Mouse (Mus musculus): ENCODE results near the gene Lrrc17. TPM values are rescaled to one million over a fixed set of nuclear protein-coding genes. Genes with fewer than 3 reads are reported as not detected.

Lrrc17 gene
- polyA plus RNA-seq, 1 experiment from 2014 or later: 8.4 TPM

Other genes starting within 250 kb of the Lrrc17 start
- 4.4 and 4.6 TPM in 2 replicates for gene Fgl2, start 170.9 kb upstream of the Lrrc17 start, polyA plus RNA-seq (2015; fragmentation: Nextera tagmentation; extraction: Ambion mirVana)
- gene Ccdc146, start 118.9 kb upstream of the Lrrc17 start, polyA plus RNA-seq (2015; fragmentation: Nextera tagmentation; extraction: Ambion mirVana): 0.76 and 1.7 TPM in 2 replicates
- gene Fam185a, start 118.6 kb upstream of the Lrrc17 start, polyA plus RNA-seq (2015; fragmentation: Nextera tagmentation; extraction: Ambion mirVana): 6.1 and 6.2 TPM in 2 replicates
- 0.31 and 0.58 TPM in 2 replicates for gene Fbxl13, start 102.1 kb downstream of the Lrrc17 start, polyA plus RNA-seq (2015; fragmentation: Nextera tagmentation; extraction: Ambion mirVana)
- 63.1 and 68.4 TPM in 2 replicates for gene Armc10, start 102.3 kb downstream of the Lrrc17 start, polyA plus RNA-seq (2015; fragmentation: Nextera tagmentation; extraction: Ambion mirVana)
- 2.1 TPM in 2 replicates for gene Napepld, start 157.8 kb downstream of the Lrrc17 start, polyA plus RNA-seq (2015; fragmentation: Nextera tagmentation; extraction: Ambion mirVana)
- 79.5 and 81.3 TPM in 2 replicates for gene Pmpcb, start 193.6 kb downstream of the Lrrc17 start, polyA plus RNA-seq (2015; fragmentation: Nextera tagmentation; extraction: Ambion mirVana)
- gene Dnajc2, start 241.7 kb downstream of the Lrrc17 start, polyA plus RNA-seq (2015; fragmentation: Nextera tagmentation; extraction: Ambion mirVana): 74.0 and 81.0 TPM in 2 replicates
- gene Psmc2, start 241.7 kb downstream of the Lrrc17 start, polyA plus RNA-seq (2015; fragmentation: Nextera tagmentation; extraction: Ambion mirVana): 195 and 198 TPM in 2 replicates